Mouse (Mus musculus) ES-Bruce4 (cell line): ENCODE data around the gene Gsg1l2. TPM values are rescaled to one million over a fixed set of nuclear protein-coding genes. Genes with fewer than 3 reads are reported as not detected.

Experiments used
- H3K27ac ChIP-seq: 2 replicates; pipeline ENCODE4 v1.5.1; 2012; ENCODE audit warnings: low read length, inconsistent platforms; ENCODE audit not compliant: insufficient read depth
- H3K27me3 ChIP-seq: 2 replicates; pipeline ENCODE4 v1.6.1; 2012; ENCODE audit warnings: mild to moderate bottlenecking, low read length, inconsistent platforms; ENCODE audit not compliant: control insufficient read depth, poor library complexity, insufficient read depth, severe bottlenecking
- H3K36me3 ChIP-seq: 2 replicates; pipeline ENCODE4 v1.6.1; 2012; ENCODE audit warnings: inconsistent platforms, mild to moderate bottlenecking, low read length, moderate library complexity; ENCODE audit not compliant: control insufficient read depth, poor library complexity, insufficient read depth, severe bottlenecking
- H3K4me1 ChIP-seq: one replicate; pipeline ENCODE4 v1.8.1; 2011; ENCODE audit warnings: low read length; ENCODE audit not compliant: control insufficient read depth, insufficient read depth
- H3K4me3 ChIP-seq: 2 replicates; pipeline ENCODE4 v1.5.1; 2011; ENCODE audit warnings: low read depth, mild to moderate bottlenecking, low read length
- H3K9ac ChIP-seq: 2 replicates; pipeline ENCODE4 v1.6.1; 2012; ENCODE audit warnings: low read depth, mild to moderate bottlenecking, inconsistent platforms; ENCODE audit not compliant: poor library complexity, severe bottlenecking
- H3K9me3 ChIP-seq: replicated peaks from 2 replicates; pipeline ENCODE4 v1.6.1; 2012; ENCODE audit warnings: mild to moderate bottlenecking, low read length, inconsistent platforms; ENCODE audit not compliant: control insufficient read depth, poor library complexity, insufficient read depth, severe bottlenecking
- CTCF ChIP-seq: IDR thresholded peaks from one replicate; pipeline ENCODE4 v1.8.1; 2011; ENCODE audit warnings: low read depth, low read length
- EP300 ChIP-seq: IDR thresholded peaks from 2 replicates; pipeline ENCODE4 v1.6.1; 2011; ENCODE audit warnings: low read depth, low read length; ENCODE audit not compliant: insufficient read depth
- POLR2A ChIP-seq: IDR thresholded peaks from one replicate; pipeline ENCODE4 v1.8.1; 2011; ENCODE audit warnings: low read length; ENCODE audit not compliant: insufficient read depth
- polyA plus RNA-seq: library from polyadenylated mRNA; stranded (reverse); fragments of >200 nt; gene quantifications from 2 replicates; pipeline ENCODE4 v1.2.4, GENCODE M21; 2011; ENCODE audit warnings: low read depth; ENCODE audit not compliant: missing spikeins, insufficient read depth, insufficient read length

Gsg1l2 gene
- polyA plus RNA-seq, 1 experiment = not detected

DNA sequence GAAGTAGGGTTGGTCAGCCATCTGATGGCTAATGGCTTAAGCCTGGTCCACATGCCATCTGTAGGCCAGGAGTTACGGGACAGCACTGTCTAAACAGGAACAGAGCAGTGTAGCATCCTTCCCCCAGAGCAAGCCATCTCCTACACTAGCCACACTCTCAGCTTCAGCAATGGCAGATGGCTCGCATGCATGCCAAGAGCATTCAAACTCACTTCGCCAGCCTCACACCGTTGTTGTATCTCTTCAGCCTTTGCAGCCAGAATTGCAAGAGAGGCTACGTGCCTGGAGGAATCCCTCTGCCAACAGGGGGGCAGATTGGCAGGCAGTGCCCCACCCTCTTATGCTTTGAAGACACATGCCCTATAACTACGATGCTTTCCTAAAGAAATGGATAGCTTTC, 47.2 kb downstream of the Gsg1l2 start:
- no peaks in the 10 kb centered on the region for H3K4me1 ChIP-seq
- H3K36me3 ChIP-seq = no peaks in the 10 kb centered on the region
- no peaks in the 10 kb centered on the region for H3K9me3 ChIP-seq
- no peak overlapping the region for H3K9ac ChIP-seq
- no peak overlapping the region for H3K27ac ChIP-seq
- TF ChIP-seq POLR2A = no peak
- no peak for TF ChIP-seq CTCF
- TF ChIP-seq EP300 = no peak
- no peak overlapping the region for H3K4me3 ChIP-seq
- H3K27me3 ChIP-seq = no peaks in the 10 kb centered on the region

DNA sequence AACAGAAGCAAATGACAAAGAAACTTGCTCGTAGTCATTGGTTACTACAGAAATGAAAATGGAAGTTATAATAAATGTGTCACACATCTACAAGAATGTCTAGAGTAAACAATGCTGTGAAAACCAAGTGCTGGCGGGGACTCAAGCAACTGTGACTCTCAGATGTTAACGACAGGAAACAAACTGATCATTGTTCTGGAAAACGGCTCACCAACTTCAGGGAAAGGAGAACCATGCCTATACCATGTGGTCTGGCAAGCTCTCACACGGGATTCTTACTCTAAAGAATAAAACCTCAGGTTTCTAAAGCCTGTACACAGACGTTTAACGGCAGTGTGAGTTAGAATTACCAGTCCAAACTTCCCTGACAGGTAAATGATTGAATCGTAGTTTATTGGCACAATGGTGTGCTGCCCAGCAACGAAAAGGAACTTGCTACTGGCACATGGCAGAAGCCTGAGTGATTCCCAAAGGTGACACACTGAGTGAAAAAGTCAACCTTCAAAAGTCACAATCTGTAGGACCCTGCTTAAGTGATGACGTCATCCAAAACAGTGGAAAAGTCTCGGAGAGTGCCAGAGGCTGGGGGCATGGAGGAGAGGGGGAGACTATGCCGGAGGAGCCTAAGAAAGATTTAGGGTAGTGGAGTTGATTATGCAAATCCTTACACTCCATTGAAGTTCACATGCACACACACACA, 54.1 kb downstream of the Gsg1l2 start:
- no peaks in the 10 kb centered on the region for H3K4me1 ChIP-seq
- H3K36me3 ChIP-seq = no peaks in the 10 kb centered on the region
- H3K9me3 ChIP-seq = no peaks in the 10 kb centered on the region
- no peaks in the 10 kb centered on the region; the same call in 1 of the 2 replicates for H3K27me3 ChIP-seq
- H3K9ac ChIP-seq = no peak overlapping the region
- H3K4me3 ChIP-seq = no peak overlapping the region
- TF ChIP-seq EP300 (no peak), POLR2A (no peak), CTCF (no peak)
- H3K27ac ChIP-seq = no peak overlapping the region

DNA sequence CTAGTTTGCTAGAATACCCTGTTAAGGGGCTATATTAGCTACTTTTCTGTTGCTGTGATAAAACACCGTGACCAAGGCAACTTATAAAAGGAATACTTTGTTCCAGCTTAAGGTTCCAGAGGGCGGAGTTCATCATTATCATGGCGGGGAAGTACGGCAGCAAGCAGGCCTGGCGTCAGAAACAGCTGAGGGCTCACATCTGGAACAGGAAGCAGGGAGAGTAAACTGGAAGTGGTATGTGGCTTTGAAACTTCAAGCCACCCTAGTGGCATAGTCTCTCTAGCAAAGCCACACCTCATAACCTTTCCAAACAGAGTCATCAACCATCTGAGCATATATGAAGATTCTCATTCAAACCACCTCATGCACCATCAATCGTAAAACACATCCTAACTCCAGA, 55.1 kb downstream of the Gsg1l2 start:
- Histone ChIP-seq H3K27ac (no peak overlapping the region), H3K9me3 (no peaks in the 10 kb centered on the region), H3K36me3 (no peaks in the 10 kb centered on the region), H3K27me3 (no peaks in the 10 kb centered on the region; the same call in 1 of the 2 replicates), H3K9ac (no peak overlapping the region), H3K4me3 (no peak overlapping the region), H3K4me1 (no peaks in the 10 kb centered on the region)
- TF ChIP-seq POLR2A (no peak), CTCF (no peak), EP300 (no peak)

DNA sequence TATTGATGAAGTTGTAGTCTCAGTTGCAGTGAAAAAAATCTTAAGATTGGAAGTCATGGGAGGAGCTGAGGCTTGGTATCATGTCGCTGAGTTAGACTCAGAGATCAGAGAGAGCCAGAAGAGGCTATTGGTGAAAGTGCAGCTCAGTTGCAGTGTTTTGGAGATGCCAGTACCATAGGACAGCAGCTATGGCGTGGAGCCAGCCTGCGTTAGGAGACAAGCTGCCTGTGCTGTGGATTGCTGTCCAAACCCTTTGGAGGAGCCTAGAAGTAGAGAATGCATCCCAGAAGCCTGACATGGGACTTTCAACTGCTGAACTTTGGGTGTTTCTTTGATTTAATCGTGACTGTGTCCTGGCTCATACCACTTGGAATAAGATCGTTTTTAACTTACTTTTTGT, 57.4 kb downstream of the Gsg1l2 start:
- Histone ChIP-seq H3K27me3 (no peaks in the 10 kb centered on the region; the same call in 1 of the 2 replicates), H3K4me1 (no peaks in the 10 kb centered on the region), H3K36me3 (no peaks in the 10 kb centered on the region), H3K9ac (no peak overlapping the region), H3K4me3 (no peak overlapping the region), H3K9me3 (no peaks in the 10 kb centered on the region), H3K27ac (no peak overlapping the region)
- TF ChIP-seq EP300 (no peak), CTCF (no peak), POLR2A (no peak)

DNA sequence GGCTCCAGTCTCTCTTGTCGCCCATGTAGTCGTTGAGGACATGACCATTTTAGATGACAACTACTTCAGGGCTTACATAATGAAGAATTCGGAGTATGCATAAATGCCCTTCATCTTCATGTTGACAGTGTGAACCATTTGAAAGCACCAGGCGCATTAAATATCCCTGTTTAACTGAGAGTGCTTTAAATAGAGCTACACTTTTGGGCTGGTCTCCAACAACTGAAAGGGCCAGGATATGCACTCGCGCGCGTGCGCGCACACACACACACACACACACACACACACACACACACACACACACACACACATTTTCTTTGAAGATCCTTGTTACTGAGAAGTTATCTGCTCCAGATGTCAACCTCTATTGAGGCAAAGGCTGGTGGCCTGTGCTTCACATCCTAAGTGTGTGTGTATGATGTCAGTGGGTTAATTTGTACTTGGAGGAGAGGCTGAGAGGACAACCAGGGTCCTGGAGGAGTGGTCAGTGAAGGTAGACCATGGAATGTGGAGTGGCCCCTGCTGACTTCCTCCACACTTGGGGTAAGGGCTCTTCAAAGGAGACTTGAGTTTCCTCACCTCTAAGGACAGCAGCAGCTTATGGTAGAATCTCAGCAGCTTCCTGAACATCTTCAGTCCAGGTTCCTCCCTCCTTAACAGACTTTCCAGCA, 61.1 kb downstream of the Gsg1l2 start:
- Histone ChIP-seq H3K9me3 (no peaks in the 10 kb centered on the region), H3K4me1 (no peaks in the 10 kb centered on the region), H3K27me3 (no peaks in the 10 kb centered on the region; the same call in 1 of the 2 replicates), H3K4me3 (no peak overlapping the region), H3K9ac (no peak overlapping the region), H3K36me3 (no peaks in the 10 kb centered on the region), H3K27ac (no peak overlapping the region)
- TF ChIP-seq CTCF (no peak), EP300 (no peak), POLR2A (no peak)

Other genes starting within 250 kb of the Gsg1l2 start
- gene Rcvrn, start 79.3 kb upstream of the Gsg1l2 start, polyA plus RNA-seq = not detected in 2 replicates
- not detected in 2 replicates for gene Glp2r, start 3.5 kb upstream of the Gsg1l2 start, polyA plus RNA-seq
- not detected in 2 replicates for gene Dhrs7c, start 23.6 kb downstream of the Gsg1l2 start, polyA plus RNA-seq
- gene Usp43, start 147.5 kb downstream of the Gsg1l2 start, polyA plus RNA-seq = 6.7 and 10.8 TPM in 2 replicates
- gene Cfap52, start 191.0 kb downstream of the Gsg1l2 start, polyA plus RNA-seq = 0.66 TPM in 1 of 2 replicates, not detected in the other
- 35.8 and 37.7 TPM in 2 replicates for gene Stx8, start 191.6 kb downstream of the Gsg1l2 start, polyA plus RNA-seq